Mouse (Mus musculus): ENCODE data around the gene Atad3a. TPM values are rescaled to one million over a fixed set of nuclear protein-coding genes. Genes with fewer than 3 reads are reported as not detected.
A peak's percentile ranks its signal among the peaks of the same experiment; 100 is the strongest.

The Atad3a gene
- polyA plus RNA-seq (2015; fragmentation: Nextera tagmentation; extraction: Ambion mirVana): 142 and 150 TPM in 2 replicates

- H3K27ac ChIP-seq (ENCODE audit: low read length): peak within 1 kb of the TSS; percentile 65
- H3K9ac ChIP-seq (ENCODE audit: low read depth, low read length): peak within 1 kb of the TSS; percentile 85
- under 1% methylated on average over 63 of the region's 68 CpGs for WGBS
- H3K4me1 ChIP-seq (ENCODE audit: control insufficient read depth, insufficient read depth, low read length): peaks cover 9% of the 10 kb centered on the region
- peaks cover 5% of the 10 kb centered on the region; the same call in 1 of the 2 replicates for H3K36me3 ChIP-seq (ENCODE audit: control insufficient read depth, insufficient read depth, low read length)
- H3K27me3 ChIP-seq (replicated peaks; ENCODE audit: control insufficient read depth, insufficient read depth, low read length): no peaks in the 10 kb centered on the region
- ATAC-seq: peak; percentile 99
- H3K9me3 ChIP-seq (ENCODE audit: control insufficient read depth, low read length): no peaks in the 10 kb centered on the region
- peak within 1 kb of the TSS; percentile 83 for H3K4me3 ChIP-seq (ENCODE audit: low read length)
- H3K4me2 ChIP-seq (ENCODE audit: low read depth, low read length): peak within 1 kb of the TSS; percentile 95
Measured at GRCm38 (mm10) chr4:155760613-155761355, at the start of gene Atad3a. Atad3a (minus strand) TSS chr4:155761093.

GRCm38 (mm10) chr4:155807841-155808240 lies 46.9 kb upstream of the Atad3a start:
- Histone ChIP-seq H3K9me3 (ENCODE audit: control insufficient read depth, low read length) (no peaks in the 10 kb centered on the region), H3K4me1 (ENCODE audit: control insufficient read depth, insufficient read depth, low read length) (peaks cover 20% of the 10 kb centered on the region), H3K9ac (ENCODE audit: low read depth, low read length) (no peak overlapping the region), H3K4me3 (ENCODE audit: low read length) (no peak overlapping the region), H3K4me2 (ENCODE audit: low read depth, low read length) (no peak overlapping the region), H3K27ac (ENCODE audit: low read length) (0 out of 2 replicates have a peak overlapping the region, but pooled peaks have one; percentile 10), H3K27me3 (replicated peaks; ENCODE audit: control insufficient read depth, insufficient read depth, low read length) (no peaks in the 10 kb centered on the region), H3K36me3 (ENCODE audit: control insufficient read depth, insufficient read depth, low read length) (peaks cover 13% of the 10 kb centered on the region; the same call in 1 of the 2 replicates)
- 84% methylated on average over 3 of the region's 3 CpGs for WGBS
- ATAC-seq: no peak

GRCm38 (mm10) chr4:155803340-155804041 lies 42.6 kb upstream of the Atad3a start:
- Histone ChIP-seq H3K9ac (ENCODE audit: low read depth, low read length) (peak overlapping the region; percentile 85), H3K36me3 (ENCODE audit: control insufficient read depth, insufficient read depth, low read length) (peaks cover 7% of the 10 kb centered on the region; the same call in 1 of the 2 replicates), H3K9me3 (ENCODE audit: control insufficient read depth, low read length) (no peaks in the 10 kb centered on the region), H3K4me1 (ENCODE audit: control insufficient read depth, insufficient read depth, low read length) (peaks cover 15% of the 10 kb centered on the region), H3K4me3 (ENCODE audit: low read length) (peak overlapping the region; percentile 92), H3K27me3 (replicated peaks; ENCODE audit: control insufficient read depth, insufficient read depth, low read length) (no peaks in the 10 kb centered on the region), H3K4me2 (ENCODE audit: low read depth, low read length) (peak overlapping the region; percentile 78), H3K27ac (ENCODE audit: low read length) (peak overlapping the region; percentile 80)
- under 1% methylated on average over 55 of the region's 58 CpGs for WGBS
- peak; percentile 98 for ATAC-seq

GRCm38 (mm10) chr4:155802741-155803339 lies 41.9 kb upstream of the Atad3a start, which contains the start of gene Mrpl20:
Mrpl20 (plus strand) TSS chr4:155802878.
- H3K27ac ChIP-seq (ENCODE audit: low read length): peak within 1 kb of the TSS; percentile 80
- H3K36me3 ChIP-seq (ENCODE audit: control insufficient read depth, insufficient read depth, low read length): peaks cover 7% of the 10 kb centered on the region; the same call in 1 of the 2 replicates
- H3K4me3 ChIP-seq (ENCODE audit: low read length): peak within 1 kb of the TSS; percentile 92
- peaks cover 15% of the 10 kb centered on the region for H3K4me1 ChIP-seq (ENCODE audit: control insufficient read depth, insufficient read depth, low read length)
- H3K27me3 ChIP-seq (replicated peaks; ENCODE audit: control insufficient read depth, insufficient read depth, low read length): no peaks in the 10 kb centered on the region
- ATAC-seq: peak; percentile 72
- H3K9ac ChIP-seq (ENCODE audit: low read depth, low read length): peak within 1 kb of the TSS; percentile 85
- peak within 1 kb of the TSS; percentile 78 for H3K4me2 ChIP-seq (ENCODE audit: low read depth, low read length)
- no peaks in the 10 kb centered on the region for H3K9me3 ChIP-seq (ENCODE audit: control insufficient read depth, low read length)
- WGBS: 7% methylated on average over 12 of the region's 12 CpGs

GRCm38 (mm10) chr4:155802075-155802474 lies 41.2 kb upstream of the Atad3a start:
- no peak for ATAC-seq
- Histone ChIP-seq H3K9ac (ENCODE audit: low read depth, low read length) (no peak overlapping the region), H3K4me2 (ENCODE audit: low read depth, low read length) (no peak overlapping the region), H3K36me3 (ENCODE audit: control insufficient read depth, insufficient read depth, low read length) (0 out of 2 replicates have a peak, but pooled peaks cover 2% of the 10 kb centered on the region), H3K27ac (ENCODE audit: low read length) (no peak overlapping the region), H3K9me3 (ENCODE audit: control insufficient read depth, low read length) (no peaks in the 10 kb centered on the region), H3K27me3 (replicated peaks; ENCODE audit: control insufficient read depth, insufficient read depth, low read length) (no peaks in the 10 kb centered on the region), H3K4me1 (ENCODE audit: control insufficient read depth, insufficient read depth, low read length) (peaks cover 15% of the 10 kb centered on the region), H3K4me3 (ENCODE audit: low read length) (no peak overlapping the region)
- WGBS: 92% methylated on average over 1 of the region's 1 CpGs

- WGBS: 66% methylated on average over 2 of the region's 2 CpGs
- H3K4me3 ChIP-seq (ENCODE audit: low read length): no peak overlapping the region
- no peaks in the 10 kb centered on the region for H3K4me1 ChIP-seq (ENCODE audit: control insufficient read depth, insufficient read depth, low read length)
- H3K27ac ChIP-seq (ENCODE audit: low read length): no peak overlapping the region
- H3K36me3 ChIP-seq (ENCODE audit: control insufficient read depth, insufficient read depth, low read length): no peaks in the 10 kb centered on the region
- H3K27me3 ChIP-seq (replicated peaks; ENCODE audit: control insufficient read depth, insufficient read depth, low read length): no peaks in the 10 kb centered on the region
- H3K9me3 ChIP-seq (ENCODE audit: control insufficient read depth, low read length): no peaks in the 10 kb centered on the region
- H3K4me2 ChIP-seq (ENCODE audit: low read depth, low read length): no peak overlapping the region
- no peak for ATAC-seq
- H3K9ac ChIP-seq (ENCODE audit: low read depth, low read length): no peak overlapping the region
Measured at GRCm38 (mm10) chr4:155793730-155794129, 32.8 kb upstream of the Atad3a start.

- Histone ChIP-seq H3K9ac (ENCODE audit: low read depth, low read length) (0 out of 2 replicates have a peak overlapping the region, but pooled peaks have one; percentile 29), H3K9me3 (ENCODE audit: control insufficient read depth, low read length) (no peaks in the 10 kb centered on the region), H3K36me3 (ENCODE audit: control insufficient read depth, insufficient read depth, low read length) (no peaks in the 10 kb centered on the region), H3K27me3 (replicated peaks; ENCODE audit: control insufficient read depth, insufficient read depth, low read length) (no peaks in the 10 kb centered on the region), H3K4me3 (ENCODE audit: low read length) (no peak overlapping the region), H3K27ac (ENCODE audit: low read length) (no peak overlapping the region), H3K4me2 (ENCODE audit: low read depth, low read length) (no peak overlapping the region), H3K4me1 (ENCODE audit: control insufficient read depth, insufficient read depth, low read length) (no peaks in the 10 kb centered on the region)
- 72% methylated on average over 24 of the region's 24 CpGs for WGBS
- 0 out of 2 replicates have a peak, but pooled peaks have one; percentile 17 for ATAC-seq
Measured at GRCm38 (mm10) chr4:155791240-155791933, 30.5 kb upstream of the Atad3a start.

GRCm38 (mm10) chr4:155790650-155791161 lies 29.8 kb upstream of the Atad3a start:
- Histone ChIP-seq H3K4me3 (ENCODE audit: low read length) (no peak overlapping the region), H3K4me1 (ENCODE audit: control insufficient read depth, insufficient read depth, low read length) (0 out of 2 replicates have a peak, but pooled peaks cover under 1% of the 10 kb centered on the region), H3K9me3 (ENCODE audit: control insufficient read depth, low read length) (no peaks in the 10 kb centered on the region), H3K27me3 (replicated peaks; ENCODE audit: control insufficient read depth, insufficient read depth, low read length) (no peaks in the 10 kb centered on the region), H3K36me3 (ENCODE audit: control insufficient read depth, insufficient read depth, low read length) (no peaks in the 10 kb centered on the region), H3K4me2 (ENCODE audit: low read depth, low read length) (no peak overlapping the region), H3K9ac (ENCODE audit: low read depth, low read length) (no peak overlapping the region), H3K27ac (ENCODE audit: low read length) (no peak overlapping the region)
- 60% methylated on average over 3 of the region's 3 CpGs for WGBS
- peak; percentile 55; the same call in 1 of the 2 replicates for ATAC-seq
